Mouse (Mus musculus): Measurements from ENCODE around the gene Mylk.

The Mylk gene

DNA sequence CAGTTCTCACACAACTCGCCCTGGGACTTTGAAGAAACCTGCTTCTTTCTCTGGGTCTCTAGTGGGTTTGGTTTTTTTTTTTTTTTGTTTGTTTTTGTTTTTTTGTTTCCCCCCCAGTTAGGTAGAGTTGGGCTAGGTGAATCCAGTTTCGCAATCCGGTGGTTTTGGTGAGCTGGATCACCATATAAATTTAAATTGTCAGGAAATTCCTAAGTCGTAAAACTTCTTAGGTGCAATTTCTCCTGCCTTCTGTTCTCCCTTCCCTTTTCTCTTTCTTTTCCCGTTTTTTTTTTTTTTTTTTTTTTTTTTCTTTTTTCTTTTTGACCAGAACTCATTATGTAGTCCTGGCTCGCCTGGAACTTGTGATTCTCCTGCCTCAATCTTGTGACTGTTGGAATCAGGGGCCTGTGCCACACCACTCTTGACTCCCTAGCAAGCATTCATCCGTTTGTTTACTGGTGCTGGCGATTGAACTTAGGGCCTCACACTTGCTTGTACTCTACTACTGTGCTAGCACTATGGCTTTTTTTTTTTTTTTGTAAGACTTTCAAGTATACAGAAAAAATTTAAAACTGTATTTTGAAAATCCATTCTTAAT is 278.2 kb downstream of the Mylk start:
- DNase-seq (ENCODE audit: low spot score in 2 of 2), result no peak

DNA sequence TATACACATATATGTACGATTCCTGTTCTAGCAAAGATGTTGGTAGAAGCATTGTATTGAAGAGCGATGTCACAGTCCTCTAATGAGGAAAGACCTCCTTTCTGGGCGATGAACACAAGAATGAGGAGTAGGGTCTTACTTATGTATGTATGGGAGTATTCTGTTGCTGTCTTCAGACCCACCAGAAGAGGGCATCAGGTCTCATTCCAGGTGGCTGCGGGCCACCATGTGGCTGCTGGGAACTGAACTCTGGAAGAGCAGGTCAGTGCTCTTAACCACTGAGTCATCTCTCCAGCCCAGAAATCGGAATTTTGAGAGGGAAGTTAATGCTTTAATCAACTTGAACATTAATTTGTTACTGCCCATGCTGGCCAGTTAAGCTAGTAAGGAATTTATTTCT is 279.3 kb downstream of the Mylk start:
- no peak for DNase-seq (ENCODE audit: low spot score in 2 of 2)

- DNase-seq (ENCODE audit: low spot score in 2 of 2), result no peak
Measured at GRCm38 (mm10) chr16:35025347-35025746, 280.3 kb downstream of the Mylk start.

DNA sequence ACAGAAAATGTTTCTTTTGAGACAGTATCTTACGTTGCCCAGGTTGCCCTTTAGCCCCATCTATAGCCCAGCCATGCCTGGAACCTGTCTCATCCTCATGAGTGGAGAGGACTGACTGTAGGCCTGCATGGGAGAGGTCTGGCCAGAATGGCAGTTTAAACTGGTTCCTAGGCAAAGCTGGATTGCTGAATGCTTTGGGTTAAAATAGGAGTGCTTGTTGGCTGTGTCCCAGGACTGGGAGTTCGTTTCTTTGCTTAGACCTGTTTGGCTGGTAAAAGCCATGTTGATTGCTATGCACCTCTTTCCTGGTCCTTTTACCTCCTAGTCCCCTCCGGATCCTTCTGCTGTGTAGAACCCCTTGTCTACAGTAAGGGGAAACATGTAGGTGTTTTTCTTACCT is 288.2 kb downstream of the Mylk start:
- DNase-seq (ENCODE audit: low spot score in 2 of 2), result no peak

- DNase-seq (ENCODE audit: low spot score in 2 of 2), result no peak
Measured at GRCm38 (mm10) chr16:35033809-35034577, 289.0 kb downstream of the Mylk start.

- DNase-seq (ENCODE audit: low spot score in 2 of 2), result no peak
Measured at GRCm38 (mm10) chr16:35034971-35035370, 290.0 kb downstream of the Mylk start.

DNA sequence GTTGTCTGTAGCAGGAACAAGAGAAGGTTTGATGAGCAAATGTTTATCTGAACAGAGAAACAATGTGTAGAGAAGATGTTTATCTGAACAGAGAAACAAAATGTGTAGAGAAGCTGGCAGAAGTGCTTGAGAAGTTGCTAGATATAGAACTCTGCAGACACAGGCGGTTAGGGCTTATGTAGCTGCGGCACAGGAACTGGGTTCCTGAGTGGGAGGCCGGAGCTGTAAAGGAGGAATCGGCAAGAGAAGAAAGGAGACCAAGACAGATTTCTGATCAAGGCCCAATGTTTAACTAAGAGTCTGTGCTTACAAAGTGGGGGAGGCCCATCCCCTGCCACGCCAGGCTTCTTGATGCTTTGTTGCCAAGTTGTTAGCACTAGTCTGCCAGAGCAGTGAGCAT is 291.7 kb downstream of the Mylk start:
- no peak for DNase-seq (ENCODE audit: low spot score in 2 of 2)

DNA sequence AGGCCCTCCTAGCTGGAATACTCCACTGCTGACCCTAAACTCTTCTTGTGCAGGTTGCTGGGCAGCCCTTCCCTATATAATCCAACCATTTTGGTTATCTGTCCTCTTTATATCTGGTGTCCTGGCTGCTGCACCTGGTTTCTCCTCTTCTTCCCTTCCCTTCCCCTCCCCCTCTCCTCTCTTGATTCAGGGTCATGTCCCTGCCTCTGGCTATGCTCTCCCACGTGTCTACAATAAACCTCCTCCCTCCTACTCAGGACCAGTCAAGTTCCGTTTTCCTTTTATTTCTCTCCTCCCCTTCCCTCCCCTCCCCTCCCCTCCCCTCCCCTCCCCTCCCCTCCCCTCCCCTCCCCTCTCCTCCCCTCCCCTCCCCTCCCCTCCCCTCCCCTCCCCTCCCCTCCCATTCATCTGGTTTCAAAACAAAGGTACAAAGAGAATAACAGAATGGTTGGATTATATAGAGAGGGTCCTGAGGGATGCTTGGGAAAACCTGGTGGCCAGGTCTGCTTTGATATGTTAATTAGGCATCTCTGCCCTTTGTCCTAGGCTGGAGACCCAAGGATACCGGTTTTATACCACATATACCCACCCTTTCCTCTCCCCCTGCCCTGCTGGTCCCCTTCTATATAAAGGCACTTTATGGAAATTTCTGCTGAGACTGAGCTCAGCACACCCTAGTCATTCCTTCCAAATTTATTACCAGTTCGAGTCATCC is 293.5 kb downstream of the Mylk start:
- no peak for DNase-seq (ENCODE audit: low spot score in 2 of 2)

GRCm38 (mm10) chr16:35040154-35040553 is 295.1 kb downstream of the Mylk start:
- no peak for DNase-seq (ENCODE audit: low spot score in 2 of 2)

DNA sequence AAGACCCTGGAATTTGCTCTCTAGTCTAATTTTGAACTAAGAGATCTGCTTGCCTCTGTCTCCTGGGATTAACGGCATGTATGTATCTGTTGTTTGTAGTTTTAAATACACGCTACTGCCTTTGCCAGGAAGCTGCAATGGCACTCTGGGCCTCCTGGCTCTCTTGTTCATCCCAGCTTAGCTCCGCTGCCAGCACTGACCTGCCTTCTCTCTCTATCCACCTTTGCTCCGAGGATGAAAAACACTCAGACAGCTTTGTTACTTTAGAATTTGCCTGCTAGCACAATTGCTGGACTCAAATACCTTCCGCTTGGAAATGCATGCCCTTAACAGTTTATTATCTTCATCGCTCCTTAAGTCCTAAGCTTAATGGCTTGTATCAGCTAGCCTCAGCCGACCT is 296.0 kb downstream of the Mylk start:
- no peak for DNase-seq (ENCODE audit: low spot score in 2 of 2)

DNA sequence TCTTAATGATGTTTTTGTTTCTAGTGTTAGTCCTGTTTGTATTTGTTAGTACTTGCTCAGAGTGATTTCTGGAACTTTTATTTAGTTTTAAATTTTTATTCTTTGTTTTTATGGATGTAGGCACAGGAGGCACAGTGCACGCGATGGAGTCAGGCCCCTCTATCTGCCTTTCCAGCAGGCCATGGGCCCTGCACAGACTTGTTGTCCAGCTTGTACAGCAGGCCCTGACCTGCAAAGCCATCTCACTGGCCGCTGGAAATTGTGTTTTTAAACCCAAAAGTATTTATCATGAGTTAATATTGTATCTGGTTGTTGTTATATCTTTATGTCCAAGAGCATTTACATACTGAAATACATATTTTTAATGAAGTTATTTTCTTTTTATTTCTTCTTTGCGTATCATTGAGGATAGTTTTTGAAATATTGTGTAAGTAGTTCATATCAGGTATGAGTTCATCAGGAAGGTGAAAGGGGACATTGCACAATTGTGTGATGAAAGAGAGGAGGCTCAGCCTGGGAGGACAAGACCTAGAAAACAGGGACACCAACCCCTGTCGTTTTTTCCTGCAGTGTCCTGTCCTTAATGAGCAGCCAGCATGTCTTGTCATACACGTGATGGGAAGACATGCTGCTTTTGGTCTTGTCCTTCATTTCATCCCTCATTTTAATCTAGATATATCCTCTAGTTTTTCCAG is 301.2 kb downstream of the Mylk start:
- no peak for DNase-seq (ENCODE audit: low spot score in 2 of 2)

DNA sequence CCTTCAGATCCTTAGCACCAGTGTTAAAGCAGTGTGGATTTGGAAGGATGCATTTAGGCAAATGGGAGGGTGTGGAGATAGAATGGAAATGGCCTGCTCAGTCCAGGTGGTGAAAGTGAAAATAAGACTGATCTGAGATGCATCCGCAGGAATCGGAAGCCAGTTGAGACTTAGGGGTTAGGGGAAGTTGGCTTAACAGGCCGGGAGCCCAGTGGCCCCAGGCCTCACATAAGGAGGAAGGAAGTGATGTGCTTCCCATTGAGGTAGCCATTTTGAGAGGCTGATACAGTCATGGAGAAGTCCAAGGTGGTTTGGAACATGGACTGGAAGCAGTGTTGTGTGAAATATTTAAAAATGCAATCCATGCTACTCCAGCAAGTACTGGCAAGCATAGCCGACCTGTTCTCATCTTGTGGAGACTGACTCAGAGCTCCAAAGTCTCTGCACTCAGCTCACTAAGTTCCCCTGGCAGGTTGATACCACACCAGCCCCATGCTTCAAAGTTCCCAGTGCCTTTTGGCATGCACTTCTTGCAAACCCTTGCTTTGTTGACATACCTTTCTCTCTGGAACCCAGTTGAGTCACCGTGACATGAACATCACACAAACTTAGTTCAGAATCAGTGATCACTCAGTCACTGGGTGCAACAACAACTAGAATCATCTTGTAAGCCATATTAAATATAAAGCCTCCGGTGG is 302.4 kb downstream of the Mylk start:
- no peak for DNase-seq (ENCODE audit: low spot score in 2 of 2)

DNA sequence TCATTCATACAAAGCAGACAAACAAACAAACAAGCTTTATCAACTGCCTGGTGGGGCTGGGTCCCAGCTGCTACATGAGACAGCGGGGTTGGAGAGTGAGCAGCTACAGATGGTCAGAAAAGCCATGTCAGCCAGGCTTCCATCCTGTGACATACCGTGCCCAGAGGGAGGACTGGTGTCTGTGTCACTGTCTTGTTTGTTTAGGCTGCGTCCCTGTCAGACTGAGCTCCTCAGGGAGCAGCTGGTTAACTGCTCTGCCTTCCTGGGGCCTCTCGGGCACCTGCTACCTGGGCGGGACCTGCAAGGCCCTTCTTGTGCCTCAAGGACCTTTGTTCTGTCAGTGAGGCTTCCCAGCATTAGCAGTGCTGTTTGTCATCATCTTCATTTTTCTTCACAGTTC is 306.1 kb downstream of the Mylk start:
- DNase-seq (ENCODE audit: low spot score in 2 of 2), result no peak

Measured in spleen, postnatal 36 days (tissue).